Mouse (Mus musculus): Measurements from ENCODE around the gene Slc26a9. TPM values are rescaled to one million over a fixed set of nuclear protein-coding genes. Genes with fewer than 3 reads are reported as not detected.

Gene Slc26a9
- polyA plus RNA-seq, 1 experiment from 2014 or later: 0.22 TPM

DNA sequence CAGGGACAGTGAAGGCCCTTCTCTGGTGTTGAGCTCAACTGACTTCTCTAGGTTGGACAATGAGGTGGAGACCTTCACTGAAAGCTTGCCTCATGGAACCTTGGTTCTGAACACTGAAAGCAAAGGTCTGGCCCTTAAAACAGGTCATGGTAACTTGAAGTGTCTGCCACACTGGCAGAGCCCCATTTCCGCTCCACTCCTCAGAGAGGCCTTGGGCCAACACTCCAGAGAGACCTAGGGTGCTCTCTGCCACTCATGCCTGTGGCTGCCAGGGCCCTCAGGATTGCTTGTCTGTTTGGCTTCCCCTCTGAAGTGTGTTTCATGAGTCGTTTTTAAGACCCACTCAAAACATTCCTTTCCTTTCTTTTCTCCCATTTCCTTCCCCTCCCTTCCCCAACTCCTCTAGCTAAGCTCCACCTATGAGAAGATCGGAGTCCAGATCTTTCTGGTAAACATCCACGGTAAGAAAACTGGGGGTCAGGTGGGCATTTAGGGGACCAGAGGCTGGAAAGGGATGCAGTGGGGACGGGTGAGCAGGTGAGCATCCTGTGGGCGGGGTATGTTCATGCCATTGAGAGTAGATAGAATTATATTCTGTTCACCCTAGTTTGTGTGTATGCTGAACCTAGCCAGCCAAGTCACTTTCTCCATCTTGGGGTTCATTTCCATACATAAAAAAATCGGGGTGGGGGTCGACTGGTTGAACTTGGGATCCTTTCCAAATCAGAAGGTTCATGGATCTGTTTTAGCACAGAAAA is 20.9 kb downstream of the Slc26a9 start:
- H3K4me3 ChIP-seq (ENCODE audit: low read depth, low read length): no peak overlapping the region; the same call in 1 of the 2 replicates
- H3K27ac ChIP-seq (replicated peaks; ENCODE audit: low read depth, low read length): no peak overlapping the region
- 64% methylated on average over 8 of the region's 8 CpGs for WGBS
- H3K36me3 ChIP-seq (replicated peaks; ENCODE audit: control insufficient read depth, insufficient read depth, low read depth, low read length): no peaks in the 10 kb centered on the region
- H3K27me3 ChIP-seq (ENCODE audit: control insufficient read depth, insufficient read depth, low read length): no peaks in the 10 kb centered on the region
- H3K4me2 ChIP-seq (ENCODE audit: low read depth, low read length): no peak overlapping the region
- no peaks in the 10 kb centered on the region for H3K9me3 ChIP-seq (replicated peaks; ENCODE audit: control insufficient read depth, low read length)
- ATAC-seq (replicated peaks; ENCODE audit: insufficient number of reproducible peaks, low FRiP score, low TSS enrichment, low read depth): no peak
- no peaks in the 10 kb centered on the region for H3K4me1 ChIP-seq (ENCODE audit: control insufficient read depth, insufficient read depth, low read length)
- DNase-seq (ENCODE audit: low spot score): no peak
- H3K9ac ChIP-seq (replicated peaks; ENCODE audit: low read length): no peak overlapping the region

DNA sequence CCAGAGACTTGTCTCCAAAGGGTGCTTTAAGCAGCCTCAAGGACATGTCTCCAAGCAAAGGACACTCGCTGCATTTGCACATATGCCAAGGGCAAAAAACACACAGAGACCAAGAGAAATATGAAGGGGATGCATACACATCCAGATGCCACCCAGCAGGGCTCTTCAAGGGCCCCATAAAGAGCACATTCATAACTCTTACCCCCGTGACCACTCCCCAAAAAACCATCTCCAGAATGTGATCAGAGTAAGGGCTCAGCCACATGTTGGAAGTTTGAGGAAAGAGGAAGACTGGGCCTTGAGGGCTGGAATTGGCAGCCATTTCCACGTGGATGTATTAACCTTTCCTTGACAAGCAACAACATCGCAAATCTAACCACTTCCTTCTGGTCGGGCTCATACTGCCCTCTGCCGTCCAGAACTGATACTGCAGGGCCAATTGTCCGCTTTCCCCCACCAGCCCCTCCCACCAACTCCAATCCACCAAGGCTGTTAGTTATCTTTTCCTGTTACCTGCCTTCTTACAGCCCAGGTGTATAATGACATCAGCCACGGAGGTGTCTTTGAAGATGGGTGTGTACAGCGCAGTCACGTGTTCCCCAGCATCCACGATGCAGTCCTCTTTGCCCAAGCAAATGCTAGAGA is 21.7 kb downstream of the Slc26a9 start:
- H3K9me3 ChIP-seq (replicated peaks; ENCODE audit: control insufficient read depth, low read length): no peaks in the 10 kb centered on the region
- DNase-seq (ENCODE audit: low spot score): peak; percentile 84
- no peak overlapping the region for H3K9ac ChIP-seq (replicated peaks; ENCODE audit: low read length)
- H3K4me1 ChIP-seq (ENCODE audit: control insufficient read depth, insufficient read depth, low read length): no peaks in the 10 kb centered on the region
- WGBS: 12% methylated on average over 11 of the region's 11 CpGs
- H3K4me3 ChIP-seq (ENCODE audit: low read depth, low read length): no peak overlapping the region
- H3K4me2 ChIP-seq (ENCODE audit: low read depth, low read length): no peak overlapping the region
- H3K27me3 ChIP-seq (ENCODE audit: control insufficient read depth, insufficient read depth, low read length): no peaks in the 10 kb centered on the region
- no peak for ATAC-seq (replicated peaks; ENCODE audit: insufficient number of reproducible peaks, low FRiP score, low TSS enrichment, low read depth)
- no peaks in the 10 kb centered on the region for H3K36me3 ChIP-seq (replicated peaks; ENCODE audit: control insufficient read depth, insufficient read depth, low read depth, low read length)
- no peak overlapping the region for H3K27ac ChIP-seq (replicated peaks; ENCODE audit: low read depth, low read length)

DNA sequence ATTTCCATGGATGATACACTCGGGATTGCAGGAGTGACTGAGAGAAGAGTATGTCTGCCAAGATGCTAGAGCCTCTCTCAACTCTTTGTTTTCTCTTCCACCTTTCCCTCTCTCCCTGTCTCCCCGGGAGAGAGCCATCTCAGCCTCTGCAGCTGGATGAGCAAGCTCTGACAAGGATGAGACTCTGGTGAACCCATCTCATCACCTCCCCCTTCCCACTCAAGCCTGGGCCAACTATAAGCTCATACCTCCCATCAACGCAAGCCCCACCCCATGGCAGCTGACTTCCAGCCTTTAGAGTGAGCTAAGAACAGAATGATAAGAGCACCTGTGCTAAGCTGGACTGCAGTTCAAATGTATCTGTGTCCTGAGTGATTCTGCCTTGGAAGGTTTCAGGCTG is 25.5 kb downstream of the Slc26a9 start:
- H3K9me3 ChIP-seq (replicated peaks; ENCODE audit: control insufficient read depth, low read length): no peaks in the 10 kb centered on the region
- no peaks in the 10 kb centered on the region for H3K27me3 ChIP-seq (ENCODE audit: control insufficient read depth, insufficient read depth, low read length)
- H3K9ac ChIP-seq (replicated peaks; ENCODE audit: low read length): no peak overlapping the region
- no peak overlapping the region for H3K4me3 ChIP-seq (ENCODE audit: low read depth, low read length)
- no peak for DNase-seq (ENCODE audit: low spot score)
- H3K27ac ChIP-seq (replicated peaks; ENCODE audit: low read depth, low read length): no peak overlapping the region
- H3K36me3 ChIP-seq (replicated peaks; ENCODE audit: control insufficient read depth, insufficient read depth, low read depth, low read length): no peaks in the 10 kb centered on the region
- no peak overlapping the region for H3K4me2 ChIP-seq (ENCODE audit: low read depth, low read length)
- WGBS: 72% methylated on average over 3 of the region's 3 CpGs
- no peak for ATAC-seq (replicated peaks; ENCODE audit: insufficient number of reproducible peaks, low FRiP score, low TSS enrichment, low read depth)
- no peaks in the 10 kb centered on the region for H3K4me1 ChIP-seq (ENCODE audit: control insufficient read depth, insufficient read depth, low read length)

DNA sequence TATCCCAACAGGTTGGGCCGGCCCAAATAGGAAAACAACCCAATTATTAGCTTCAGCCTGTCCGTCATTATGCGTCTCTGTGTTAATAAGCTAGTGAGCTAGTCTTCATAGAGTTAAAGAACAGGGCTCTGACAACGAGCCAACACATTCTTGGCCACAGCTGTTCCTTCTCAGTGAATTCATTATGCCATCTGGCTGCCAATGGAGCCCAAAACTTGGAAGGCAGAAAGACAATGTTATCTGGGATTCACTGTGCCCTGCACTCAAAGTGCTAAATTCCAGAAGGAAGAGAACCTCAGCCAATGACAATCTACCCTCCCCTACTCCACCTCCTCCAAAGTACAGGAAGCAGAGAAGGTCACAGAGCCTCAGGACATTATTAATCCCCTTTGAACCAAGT is 26.8 kb downstream of the Slc26a9 start:
- no peak for ATAC-seq (replicated peaks; ENCODE audit: insufficient number of reproducible peaks, low FRiP score, low TSS enrichment, low read depth)
- 75% methylated on average over 4 of the region's 4 CpGs for WGBS
- Histone ChIP-seq H3K4me1 (ENCODE audit: control insufficient read depth, insufficient read depth, low read length) (no peaks in the 10 kb centered on the region), H3K4me2 (ENCODE audit: low read depth, low read length) (no peak overlapping the region), H3K27me3 (ENCODE audit: control insufficient read depth, insufficient read depth, low read length) (no peaks in the 10 kb centered on the region), H3K9me3 (replicated peaks; ENCODE audit: control insufficient read depth, low read length) (no peaks in the 10 kb centered on the region), H3K9ac (replicated peaks; ENCODE audit: low read length) (no peak overlapping the region), H3K27ac (replicated peaks; ENCODE audit: low read depth, low read length) (no peak overlapping the region), H3K36me3 (replicated peaks; ENCODE audit: control insufficient read depth, insufficient read depth, low read depth, low read length) (no peaks in the 10 kb centered on the region), H3K4me3 (ENCODE audit: low read depth, low read length) (no peak overlapping the region)
- DNase-seq (ENCODE audit: low spot score): no peak

DNA sequence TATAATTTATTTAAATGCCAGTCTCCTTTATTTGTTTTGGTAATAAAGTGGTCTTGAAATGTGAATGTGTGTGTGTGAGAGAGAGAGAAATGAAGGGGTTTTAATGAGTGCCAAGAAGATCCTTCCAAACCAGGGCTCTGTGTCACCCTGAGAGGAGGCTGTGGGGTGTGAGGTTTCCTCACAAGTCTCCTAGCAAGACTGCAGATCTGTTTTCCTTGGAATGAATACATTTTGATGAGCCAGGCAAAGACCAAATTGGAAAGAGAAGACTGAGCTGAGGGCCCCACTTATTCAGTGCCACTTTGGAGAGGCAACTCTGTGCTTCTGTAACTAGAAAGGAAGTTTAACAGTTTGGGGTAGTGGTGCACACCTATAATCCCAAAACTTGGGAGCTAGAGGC is 27.6 kb downstream of the Slc26a9 start:
- H3K27ac ChIP-seq (replicated peaks; ENCODE audit: low read depth, low read length): no peak overlapping the region
- H3K4me1 ChIP-seq (ENCODE audit: control insufficient read depth, insufficient read depth, low read length): no peaks in the 10 kb centered on the region
- no peak overlapping the region for H3K9ac ChIP-seq (replicated peaks; ENCODE audit: low read length)
- H3K4me2 ChIP-seq (ENCODE audit: low read depth, low read length): no peak overlapping the region
- no peaks in the 10 kb centered on the region for H3K36me3 ChIP-seq (replicated peaks; ENCODE audit: control insufficient read depth, insufficient read depth, low read depth, low read length)
- ATAC-seq (replicated peaks; ENCODE audit: insufficient number of reproducible peaks, low FRiP score, low TSS enrichment, low read depth) (no peak), DNase-seq (ENCODE audit: low spot score) (no peak)
- H3K4me3 ChIP-seq (ENCODE audit: low read depth, low read length): no peak overlapping the region
- H3K27me3 ChIP-seq (ENCODE audit: control insufficient read depth, insufficient read depth, low read length): no peaks in the 10 kb centered on the region
- no peaks in the 10 kb centered on the region for H3K9me3 ChIP-seq (replicated peaks; ENCODE audit: control insufficient read depth, low read length)

DNA sequence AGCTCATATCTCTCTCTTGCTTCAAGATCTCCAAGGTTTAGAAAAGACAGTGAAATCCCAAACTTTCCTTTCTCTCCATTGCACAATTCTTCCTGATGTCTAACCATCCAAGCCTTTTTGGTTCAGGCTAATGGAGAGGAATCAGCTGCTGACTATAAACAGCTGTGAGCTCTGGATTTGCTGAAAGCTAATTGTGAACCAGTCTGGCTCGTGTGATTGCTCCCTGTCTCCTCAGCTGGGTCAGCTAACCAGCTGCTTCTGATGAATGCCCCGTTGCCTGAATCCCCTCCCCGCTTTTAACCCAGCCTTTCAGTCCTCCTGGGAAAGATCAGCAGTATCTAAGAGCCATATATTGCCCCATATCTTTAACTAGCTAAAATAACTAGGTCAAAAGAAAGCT is 50.8 kb downstream of the Slc26a9 start:
- Histone ChIP-seq H3K9me3 (replicated peaks; ENCODE audit: control insufficient read depth, low read length) (no peaks in the 10 kb centered on the region), H3K4me1 (ENCODE audit: control insufficient read depth, insufficient read depth, low read length) (no peaks in the 10 kb centered on the region), H3K4me2 (ENCODE audit: low read depth, low read length) (no peak overlapping the region), H3K27ac (replicated peaks; ENCODE audit: low read depth, low read length) (no peak overlapping the region), H3K36me3 (replicated peaks; ENCODE audit: control insufficient read depth, insufficient read depth, low read depth, low read length) (no peaks in the 10 kb centered on the region), H3K4me3 (ENCODE audit: low read depth, low read length) (no peak overlapping the region), H3K9ac (replicated peaks; ENCODE audit: low read length) (no peak overlapping the region), H3K27me3 (ENCODE audit: control insufficient read depth, insufficient read depth, low read length) (no peaks in the 10 kb centered on the region)
- DNase-seq (ENCODE audit: low spot score) (peak; percentile 78), ATAC-seq (replicated peaks; ENCODE audit: insufficient number of reproducible peaks, low FRiP score, low TSS enrichment, low read depth) (no peak)
- 22% methylated on average over 3 of the region's 3 CpGs for WGBS

DNA sequence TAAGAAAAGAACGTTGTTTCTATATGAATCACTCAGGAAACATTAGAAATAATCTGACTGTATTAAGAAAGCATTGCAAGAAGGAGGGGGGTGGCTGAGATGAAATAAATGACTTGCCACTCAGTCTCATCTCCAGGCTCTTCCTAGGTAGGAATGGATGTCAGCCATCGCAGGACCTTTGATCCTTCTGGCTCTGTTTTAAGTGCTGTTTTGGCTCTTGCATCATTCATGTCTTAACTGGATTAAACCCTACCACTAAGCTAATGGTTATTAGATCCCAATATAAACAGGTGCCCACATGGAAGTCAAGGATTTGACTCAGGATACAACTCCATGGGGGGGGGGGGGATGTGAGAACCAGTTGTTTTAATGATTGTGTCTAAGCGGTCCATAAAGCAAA is 51.3 kb downstream of the Slc26a9 start:
- no peak for ATAC-seq (replicated peaks; ENCODE audit: insufficient number of reproducible peaks, low FRiP score, low TSS enrichment, low read depth)
- H3K4me2 ChIP-seq (ENCODE audit: low read depth, low read length): no peak overlapping the region
- H3K27me3 ChIP-seq (ENCODE audit: control insufficient read depth, insufficient read depth, low read length): no peaks in the 10 kb centered on the region
- H3K4me3 ChIP-seq (ENCODE audit: low read depth, low read length): no peak overlapping the region
- 79% methylated on average over 3 of the region's 3 CpGs for WGBS
- no peaks in the 10 kb centered on the region for H3K9me3 ChIP-seq (replicated peaks; ENCODE audit: control insufficient read depth, low read length)
- H3K9ac ChIP-seq (replicated peaks; ENCODE audit: low read length): no peak overlapping the region
- no peaks in the 10 kb centered on the region for H3K36me3 ChIP-seq (replicated peaks; ENCODE audit: control insufficient read depth, insufficient read depth, low read depth, low read length)
- DNase-seq (ENCODE audit: low spot score): no peak
- H3K4me1 ChIP-seq (ENCODE audit: control insufficient read depth, insufficient read depth, low read length): no peaks in the 10 kb centered on the region
- H3K27ac ChIP-seq (replicated peaks; ENCODE audit: low read depth, low read length): no peak overlapping the region

DNA sequence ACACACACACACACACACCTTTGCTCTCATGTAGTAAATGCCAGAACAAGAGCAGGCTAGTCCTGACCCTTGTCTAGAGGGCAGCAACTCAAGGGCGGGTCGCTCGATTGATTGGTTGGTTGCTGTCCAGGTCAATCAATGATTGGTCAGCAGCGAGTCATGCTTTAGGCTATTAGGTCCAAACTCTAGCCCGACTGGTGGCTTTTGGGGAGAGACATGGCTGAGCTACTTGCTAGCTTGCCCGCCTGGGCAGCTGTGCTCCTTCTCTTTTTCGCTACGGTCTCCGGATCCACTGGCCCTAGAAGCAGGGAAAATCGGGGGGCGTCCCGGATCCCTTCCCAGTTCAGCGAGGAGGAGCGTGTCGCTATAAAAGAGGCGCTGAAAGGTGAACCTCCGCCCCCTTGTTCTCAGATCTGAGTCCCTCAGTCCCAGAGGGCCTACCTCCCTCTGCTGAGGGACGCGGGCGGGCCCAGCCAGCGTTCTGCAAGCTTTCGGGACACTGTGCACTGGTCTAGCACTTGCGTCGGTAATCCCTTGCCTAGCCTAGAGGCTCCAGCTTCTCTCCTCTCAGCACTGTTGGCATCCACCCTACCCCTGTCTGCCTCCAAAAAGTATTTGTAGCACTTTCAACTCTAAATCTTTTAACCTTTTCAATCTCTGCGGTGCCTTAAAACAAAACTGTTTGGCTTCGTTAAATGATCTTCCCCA is 53.5 kb downstream of the Slc26a9 start, which contains the start of gene Pm20d1:
Gene Pm20d1, plus strand, starts transcription at position 180 of the 708 bp plus-strand sequence.
- Histone ChIP-seq H3K27me3 (ENCODE audit: control insufficient read depth, insufficient read depth, low read length) (no peaks in the 10 kb centered on the region), H3K9me3 (replicated peaks; ENCODE audit: control insufficient read depth, low read length) (no peaks in the 10 kb centered on the region), H3K4me3 (ENCODE audit: low read depth, low read length) (peak within 1 kb of the TSS; percentile 15), H3K9ac (replicated peaks; ENCODE audit: low read length) (peak within 1 kb of the TSS; percentile 33), H3K4me2 (ENCODE audit: low read depth, low read length) (peak within 1 kb of the TSS; percentile 37), H3K27ac (replicated peaks; ENCODE audit: low read depth, low read length) (no peak within 1 kb of the TSS), H3K4me1 (ENCODE audit: control insufficient read depth, insufficient read depth, low read length) (no peaks in the 10 kb centered on the region), H3K36me3 (replicated peaks; ENCODE audit: control insufficient read depth, insufficient read depth, low read depth, low read length) (no peaks in the 10 kb centered on the region)
- peak; percentile 38 for DNase-seq (ENCODE audit: low spot score)
- WGBS: 5% methylated on average over 26 of the region's 26 CpGs
- ATAC-seq (replicated peaks; ENCODE audit: insufficient number of reproducible peaks, low FRiP score, low TSS enrichment, low read depth): peak; percentile 65; the same call in 1 of the 2 replicates
